Mouse (Mus musculus) forebrain, embryonic 12.5 days (tissue): ENCODE measurements around the gene Catsperz. TPM values are rescaled to one million over a fixed set of nuclear protein-coding genes. Genes with fewer than 3 reads are reported as not detected.

Source experiments
- ATAC-seq: fragments of 200-750 bp; cut with Nextera tagmentation; 2 replicates; pipeline ENCODE4 v1.8.0; 2017; ENCODE audit warnings: moderate TSS enrichment; ENCODE audit not compliant: low FRiP score
- H3K27ac ChIP-seq: fragments of 300-500 bp; sonication (generic); 2 replicates; pipeline ENCODE4 v1.5.1; 2016; ENCODE audit warnings: mild to moderate bottlenecking
- H3K27me3 ChIP-seq: fragments of 300-500 bp; sonication (generic); 2 replicates; pipeline ENCODE4 v1.6.1; 2016; ENCODE audit warnings: mild to moderate bottlenecking
- H3K36me3 ChIP-seq: fragments of 300-500 bp; sonication (generic); replicated peaks from 2 replicates; pipeline ENCODE4 v1.6.1; 2016; ENCODE audit warnings: mild to moderate bottlenecking
- H3K4me1 ChIP-seq: fragments of 300-500 bp; sonication (generic); 2 replicates; pipeline ENCODE4 v1.6.1; 2016
- H3K4me2 ChIP-seq: fragments of 300-500 bp; sonication (generic); 2 replicates; pipeline ENCODE4 v1.6.1; 2016; ENCODE audit warnings: mild to moderate bottlenecking, moderate library complexity
- H3K4me3 ChIP-seq: fragments of 300-500 bp; sonication (generic); replicated peaks from 2 replicates; pipeline ENCODE4 v1.5.1; 2016; ENCODE audit warnings: mild to moderate bottlenecking
- H3K9ac ChIP-seq: fragments of 300-500 bp; sonication (generic); 2 replicates; pipeline ENCODE4 v1.6.1; 2016; ENCODE audit warnings: mild to moderate bottlenecking
- H3K9me3 ChIP-seq: fragments of 300-500 bp; sonication (generic); 2 replicates; pipeline ENCODE4 v1.6.1; 2016
- WGBS: fragments of 180-500 bp; shearing (Covaris S2); methylation state at CpG from one replicate; pipeline ENCODE4 v1.1.7; 2016; 5-methylcytosine and 5-hydroxymethylcytosine counted together
- microRNA-seq: library from miRNA; unstranded; fragments of <30 nt; microRNA quantifications from one replicate; pipeline ENCODE4, GENCODE M21; 2017
- polyA plus RNA-seq: library from polyadenylated mRNA; unstranded; fragments of >200 nt; fragmentation: Nextera tagmentation; extraction: Ambion mirVana; gene quantifications from 2 replicates; pipeline ENCODE4 v1.2.1, GENCODE M21; 2016

Catsperz gene
- polyA plus RNA-seq, 1 experiment from 2014 or later = 0.27 TPM

DNA sequence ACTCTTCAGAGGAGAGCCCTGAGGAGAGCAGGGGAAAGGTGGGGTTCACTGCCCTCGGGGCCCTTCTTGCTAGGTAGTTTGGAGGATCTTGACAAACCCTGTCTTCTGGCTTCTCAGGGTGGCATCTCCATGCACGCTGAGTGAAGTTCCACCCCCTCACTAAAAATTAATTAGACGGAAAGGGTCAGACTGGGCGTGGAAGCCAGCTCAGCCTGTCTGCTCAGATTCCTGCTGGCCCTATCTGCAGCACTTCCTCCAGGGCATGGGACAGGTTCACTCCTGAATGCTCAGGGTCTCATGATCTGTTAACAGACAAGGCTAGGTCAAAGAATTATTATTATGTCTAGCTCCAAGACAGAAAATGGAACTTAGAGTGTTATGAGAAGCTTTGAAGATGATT lies 32.7 kb downstream of the Catsperz start:
- no peaks in the 10 kb centered on the region for H3K27me3 ChIP-seq
- no peaks in the 10 kb centered on the region for H3K36me3 ChIP-seq
- no peaks in the 10 kb centered on the region for H3K4me1 ChIP-seq
- no peak overlapping the region for H3K4me2 ChIP-seq
- 0 out of 2 replicates have a peak, but pooled peaks cover 10% of the 10 kb centered on the region for H3K9me3 ChIP-seq
- ATAC-seq = no peak
- no peak overlapping the region for H3K4me3 ChIP-seq
- no peak overlapping the region for H3K9ac ChIP-seq
- WGBS = 79% methylated on average over 4 of the region's 4 CpGs
- H3K27ac ChIP-seq = no peak overlapping the region

GRCm38 (mm10) chr19:6877965-6878364 lies 47.2 kb downstream of the Catsperz start:
- no peaks in the 10 kb centered on the region for H3K4me1 ChIP-seq
- H3K9me3 ChIP-seq = peaks cover 12% of the 10 kb centered on the region
- WGBS = 92% methylated on average over 4 of the region's 4 CpGs
- no peaks in the 10 kb centered on the region for H3K36me3 ChIP-seq
- no peak overlapping the region for H3K27ac ChIP-seq
- no peaks in the 10 kb centered on the region for H3K27me3 ChIP-seq
- ATAC-seq = no peak
- no peak overlapping the region for H3K9ac ChIP-seq
- H3K4me3 ChIP-seq = no peak overlapping the region
- no peak overlapping the region for H3K4me2 ChIP-seq

GRCm38 (mm10) chr19:6876799-6877198 lies 48.4 kb downstream of the Catsperz start:
- no peak for ATAC-seq
- Histone ChIP-seq H3K9me3 (peaks cover 12% of the 10 kb centered on the region), H3K9ac (no peak overlapping the region), H3K27me3 (no peaks in the 10 kb centered on the region), H3K36me3 (no peaks in the 10 kb centered on the region), H3K4me2 (no peak overlapping the region), H3K4me1 (no peaks in the 10 kb centered on the region), H3K27ac (no peak overlapping the region), H3K4me3 (no peak overlapping the region)

- no peaks in the 10 kb centered on the region for H3K36me3 ChIP-seq
- no peak for ATAC-seq
- H3K4me2 ChIP-seq = no peak overlapping the region
- no peak overlapping the region for H3K9ac ChIP-seq
- peaks cover 9% of the 10 kb centered on the region for H3K9me3 ChIP-seq
- H3K27me3 ChIP-seq = no peaks in the 10 kb centered on the region
- 92% methylated on average over 6 of the region's 6 CpGs for WGBS
- no peak overlapping the region for H3K27ac ChIP-seq
- no peaks in the 10 kb centered on the region for H3K4me1 ChIP-seq
- no peak overlapping the region for H3K4me3 ChIP-seq
Measured at GRCm38 (mm10) chr19:6875834-6876233, 49.3 kb downstream of the Catsperz start.

GRCm38 (mm10) chr19:6874257-6874656 lies 50.9 kb downstream of the Catsperz start:
- Histone ChIP-seq H3K9me3 (no peaks in the 10 kb centered on the region), H3K27me3 (no peaks in the 10 kb centered on the region), H3K4me1 (no peaks in the 10 kb centered on the region), H3K27ac (no peak overlapping the region), H3K4me3 (no peak overlapping the region), H3K9ac (no peak overlapping the region), H3K4me2 (no peak overlapping the region), H3K36me3 (no peaks in the 10 kb centered on the region)
- WGBS = 92% methylated on average over 1 of the region's 1 CpGs
- no peak for ATAC-seq

- no peak for ATAC-seq
- Histone ChIP-seq H3K4me3 (no peak overlapping the region), H3K27me3 (no peaks in the 10 kb centered on the region), H3K27ac (no peak overlapping the region), H3K36me3 (no peaks in the 10 kb centered on the region), H3K4me2 (no peak overlapping the region), H3K4me1 (no peaks in the 10 kb centered on the region), H3K9ac (no peak overlapping the region), H3K9me3 (no peaks in the 10 kb centered on the region)
- WGBS = 81% methylated on average over 3 of the region's 3 CpGs
Measured at GRCm38 (mm10) chr19:6872701-6873100, 52.5 kb downstream of the Catsperz start.

Small RNA genes within 50 kb of the gene (microRNA-seq; reads per million reads assigned to microRNA genes)
- 1.9 reads per million for gene Mir6990

Other genes starting within 250 kb of the Catsperz start
- gene Rps6ka4, start 84.7 kb downstream of the Catsperz start, polyA plus RNA-seq = 6.2 and 8.2 TPM in 2 replicates
- gene Ccdc88b, start 67.2 kb downstream of the Catsperz start, polyA plus RNA-seq = 0.43 and 1.1 TPM in 2 replicates
- 137 and 138 TPM in 2 replicates for gene Trmt112, start 15.7 kb downstream of the Catsperz start, polyA plus RNA-seq
- 148 and 160 TPM in 2 replicates for gene Prdx5, start 15.3 kb downstream of the Catsperz start, polyA plus RNA-seq
- 11.4 and 13.0 TPM in 2 replicates for gene Esrra, start 3.6 kb downstream of the Catsperz start, polyA plus RNA-seq
- gene Kcnk4, start 9.1 kb upstream of the Catsperz start, polyA plus RNA-seq = 0.21 TPM in 1 of 2 replicates, not detected in the other
- gene Bad, start 16.5 kb upstream of the Catsperz start, polyA plus RNA-seq = 62.4 and 65.3 TPM in 2 replicates
- gene Gpr137, start 17.1 kb upstream of the Catsperz start, polyA plus RNA-seq = 30.9 and 33.1 TPM in 2 replicates
- gene Ppp1r14b, start 49.6 kb upstream of the Catsperz start, polyA plus RNA-seq = 237 and 333 TPM in 2 replicates
- gene Plcb3, start 51.1 kb upstream of the Catsperz start, polyA plus RNA-seq = 22.4 and 24.3 TPM in 2 replicates
- 76.9 and 79.8 TPM in 2 replicates for gene Fkbp2, start 55.1 kb upstream of the Catsperz start, polyA plus RNA-seq
- gene Vegfb, start 62.3 kb upstream of the Catsperz start, polyA plus RNA-seq = 40.0 and 42.1 TPM in 2 replicates
- gene Dnajc4, start 67.2 kb upstream of the Catsperz start, polyA plus RNA-seq = 15.0 and 18.8 TPM in 2 replicates
- gene Nudt22, start 70.7 kb upstream of the Catsperz start, polyA plus RNA-seq = 13.6 and 16.2 TPM in 2 replicates
- 11.9 and 13.8 TPM in 2 replicates for gene Trpt1, start 70.8 kb upstream of the Catsperz start, polyA plus RNA-seq
- 4.7 and 5.1 TPM in 2 replicates for gene Fermt3, start 94.1 kb upstream of the Catsperz start, polyA plus RNA-seq
- 324 and 357 TPM in 2 replicates for gene Stip1, start 114.6 kb upstream of the Catsperz start, polyA plus RNA-seq
- 4.4 and 5.3 TPM in 2 replicates for gene Macrod1, start 131.4 kb upstream of the Catsperz start, polyA plus RNA-seq
- 7.3 and 8.0 TPM in 2 replicates for gene Flrt1, start 180.3 kb upstream of the Catsperz start, polyA plus RNA-seq